ENCODE assay signal across 34 mouse cellular contexts in the genomic region with DNA sequence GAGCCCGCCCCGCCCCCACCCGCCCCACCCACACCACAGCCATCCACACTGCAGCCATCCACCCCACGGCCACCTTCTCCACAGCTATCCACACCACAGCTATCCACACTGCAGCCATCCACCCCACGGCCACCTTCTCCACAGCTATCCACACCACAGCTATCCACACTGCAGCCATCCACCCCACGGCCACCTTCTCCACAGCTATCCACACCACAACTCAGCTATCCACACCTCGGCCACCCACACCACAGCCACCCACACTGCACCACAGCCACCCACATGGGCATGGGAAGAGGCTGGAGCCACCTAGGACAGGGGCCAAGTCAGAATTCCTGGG. TPM values are rescaled to one million over a fixed set of nuclear protein-coding genes. Genes with fewer than 3 reads are reported as not detected.
"Had no signal": no experiment of that assay in that cellular context is flagged by ENCODE, and none has a peak within 500 bp of the region (broad histone marks: within the 10 kb centered on the region; RNA-seq: fewer than 3 reads in every experiment).

No protein-coding gene starts in this region.

RNA-seq across cellular contexts. Expression of a gene that starts 35.4 kb away (rescaled TPM):
- total RNA-seq: heart, postnatal 10 days; heart, postnatal 14 days; heart, postnatal 25 days; heart, postnatal 36 days; heart, postnatal 4 days; hematopoietic stem cell, adult 5-6 weeks; layer of hippocampus, adult 18-20 months; layer of hippocampus, adult 2 months; layer of hippocampus, adult 8-10 months; layer of hippocampus, postnatal 14 days; layer of hippocampus, postnatal 25 days; layer of hippocampus, postnatal 36 days; left cerebral cortex, adult 18-20 months; left cerebral cortex, adult 2 months had no signal
- polyA plus RNA-seq: heart, embryonic 10.5 days; heart, embryonic 11.5 days; heart, embryonic 12.5 days; heart, embryonic 13.5 days; heart, embryonic 14.5 days; heart, embryonic 15.5 days; heart, embryonic 16.5 days; heart, postnatal 0 days; hindbrain, postnatal 0 days; inflammation-experienced regulatory T-cells, adult 6 months; intestine, embryonic 14.5 days; intestine, embryonic 15.5 days; intestine, embryonic 16.5 days; intestine, postnatal 0 days; kidney, adult 2 months; kidney, embryonic 14.5 days; kidney, embryonic 15.5 days; kidney, embryonic 16.5 days; kidney, postnatal 0 days; large intestine, adult 2 months had no signal
